Mouse (Mus musculus): ENCODE results near the gene St6galnac4.
A peak's percentile ranks its signal among the peaks of the same experiment; 100 is the strongest.

The St6galnac4 gene

DNA sequence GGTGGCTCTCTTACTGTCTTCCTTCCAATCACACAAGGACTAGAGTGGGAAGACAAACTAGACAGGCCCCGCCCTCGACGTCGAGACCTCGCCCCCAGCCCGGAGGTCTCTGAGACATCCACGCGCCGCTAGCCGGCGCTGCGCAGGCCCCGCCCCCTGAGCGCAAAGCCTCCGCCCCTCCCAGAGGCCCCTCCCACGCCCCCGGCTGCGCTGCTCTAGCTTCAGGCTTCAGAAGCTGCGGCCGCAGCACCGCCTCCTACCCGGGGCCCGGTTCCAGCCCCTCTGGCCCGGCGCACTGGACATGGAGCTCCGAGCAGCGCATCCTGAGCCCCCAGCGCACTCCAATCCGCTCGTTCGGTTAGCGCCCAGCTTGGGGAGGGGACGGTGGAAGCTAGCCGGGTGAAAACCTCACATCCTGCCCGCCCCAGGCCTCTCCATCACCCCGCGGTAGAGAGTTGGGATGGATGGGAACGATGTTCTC, at the start of gene St6galnac4:
Gene St6galnac4 (plus strand): TSS at position 225 of the 481 bp plus-strand sequence.
- peak; percentile 88 for DNase-seq

DNA sequence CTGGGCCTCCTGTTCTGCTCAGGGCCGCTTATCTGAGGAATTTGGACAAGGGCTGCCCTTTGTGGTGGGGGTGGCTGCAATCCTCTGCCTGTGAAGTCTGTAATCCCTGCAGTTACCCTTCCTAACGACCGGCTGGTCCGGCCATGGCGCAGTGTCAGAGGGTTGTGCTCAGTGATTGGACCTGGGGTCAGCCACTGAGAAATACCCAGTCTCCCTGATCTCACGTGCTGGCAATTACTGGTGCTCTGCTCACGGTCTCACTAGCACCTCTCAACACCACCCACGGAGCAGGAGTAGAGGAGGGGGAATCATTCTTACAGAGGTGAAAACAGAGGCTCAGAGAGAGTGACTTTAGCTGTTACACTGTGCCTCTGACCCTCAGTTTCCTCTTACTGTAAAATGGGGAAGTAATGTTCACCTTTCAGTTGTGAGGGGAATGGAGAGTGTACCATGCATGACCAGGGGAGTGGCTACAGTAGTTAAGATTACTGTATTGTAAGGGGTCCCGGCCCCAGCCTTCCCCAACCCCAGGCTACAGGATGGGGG, 49.5 kb upstream of the St6galnac4 start:
- DNase-seq: no peak

DNA sequence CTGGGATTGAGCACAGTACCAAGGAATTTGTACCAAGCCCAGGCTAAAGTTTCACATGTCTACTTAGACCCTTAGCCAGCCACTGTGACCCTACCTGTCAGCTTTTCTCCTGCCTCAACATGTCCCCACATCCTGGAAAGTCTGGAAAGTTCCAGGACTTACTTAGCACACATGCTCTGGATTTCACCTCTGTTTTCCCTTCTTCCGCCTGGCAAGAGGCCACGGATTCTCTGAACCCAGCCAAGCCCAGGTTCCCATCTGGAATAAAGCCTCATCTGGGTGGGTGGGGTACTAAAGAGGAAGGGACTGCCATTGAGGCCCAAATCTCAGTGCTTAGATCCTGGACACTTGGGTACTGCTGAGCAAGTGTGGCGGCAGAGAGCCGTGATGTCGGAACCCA, 49.0 kb upstream of the St6galnac4 start:
- no peak for DNase-seq

- DNase-seq: no peak
Observed at GRCm38 (mm10) chr2:32538461-32538860, 48.4 kb upstream of the St6galnac4 start.

- DNase-seq: no peak
Observed at GRCm38 (mm10) chr2:32539452-32539981, 47.4 kb upstream of the St6galnac4 start.

GRCm38 (mm10) chr2:32541333-32541908, 45.5 kb upstream of the St6galnac4 start:
- DNase-seq: no peak

GRCm38 (mm10) chr2:32541986-32542573, 44.8 kb upstream of the St6galnac4 start:
- DNase-seq: no peak

- no peak for DNase-seq
Observed at GRCm38 (mm10) chr2:32543031-32543449, 43.9 kb upstream of the St6galnac4 start.

DNA sequence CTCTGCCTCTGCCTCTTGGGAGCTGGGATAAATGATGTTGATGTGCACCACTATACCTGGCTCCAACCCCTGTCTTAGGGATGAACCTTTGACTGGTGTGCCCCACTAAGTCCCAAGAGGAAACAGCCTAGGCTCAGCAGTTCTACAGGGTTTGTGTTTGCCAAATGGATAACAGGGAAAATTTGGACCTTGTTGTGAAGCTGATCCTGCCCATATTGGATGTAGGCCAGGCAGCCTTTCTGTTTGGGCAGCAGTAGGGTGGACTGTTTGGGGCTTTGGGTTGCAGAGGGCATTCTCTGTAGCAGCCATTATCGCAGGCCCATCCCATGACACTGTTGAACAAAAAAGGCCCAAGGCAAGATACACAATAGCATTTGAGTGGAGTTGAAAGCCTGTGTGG, 39.9 kb upstream of the St6galnac4 start:
- no peak for DNase-seq

- no peak for DNase-seq
Observed at GRCm38 (mm10) chr2:32547380-32547779, 39.5 kb upstream of the St6galnac4 start.

- no peak for DNase-seq
Observed at GRCm38 (mm10) chr2:32547964-32548739, 38.7 kb upstream of the St6galnac4 start.

GRCm38 (mm10) chr2:32549171-32549570, 37.7 kb upstream of the St6galnac4 start:
- DNase-seq: no peak

DNA sequence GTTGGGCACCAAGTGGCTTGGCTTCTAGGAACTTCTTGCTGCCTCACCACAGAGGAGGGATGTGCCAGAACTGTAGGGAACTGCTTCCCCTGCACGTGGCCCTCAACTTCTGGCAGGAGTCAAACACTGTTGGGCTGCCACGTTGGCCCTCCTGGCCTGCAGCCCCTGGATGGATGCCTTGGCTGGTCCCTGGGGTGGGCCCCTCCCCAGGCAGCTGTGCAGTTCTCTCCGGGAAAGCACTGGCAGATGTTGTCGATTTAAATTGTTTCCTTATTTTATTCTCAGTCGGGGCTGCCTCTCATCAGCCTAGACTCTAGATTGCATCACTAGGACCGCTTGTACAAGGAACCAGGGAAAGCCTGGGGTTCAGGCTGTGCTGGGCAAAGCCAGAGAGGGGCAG, 37.1 kb upstream of the St6galnac4 start:
- DNase-seq: no peak

GRCm38 (mm10) chr2:32551236-32551635, 35.7 kb upstream of the St6galnac4 start:
- no peak for DNase-seq

- DNase-seq: no peak
Observed at GRCm38 (mm10) chr2:32553592-32554148, 33.2 kb upstream of the St6galnac4 start.

- DNase-seq: no peak
Observed at GRCm38 (mm10) chr2:32555484-32555883, 31.4 kb upstream of the St6galnac4 start.

DNA sequence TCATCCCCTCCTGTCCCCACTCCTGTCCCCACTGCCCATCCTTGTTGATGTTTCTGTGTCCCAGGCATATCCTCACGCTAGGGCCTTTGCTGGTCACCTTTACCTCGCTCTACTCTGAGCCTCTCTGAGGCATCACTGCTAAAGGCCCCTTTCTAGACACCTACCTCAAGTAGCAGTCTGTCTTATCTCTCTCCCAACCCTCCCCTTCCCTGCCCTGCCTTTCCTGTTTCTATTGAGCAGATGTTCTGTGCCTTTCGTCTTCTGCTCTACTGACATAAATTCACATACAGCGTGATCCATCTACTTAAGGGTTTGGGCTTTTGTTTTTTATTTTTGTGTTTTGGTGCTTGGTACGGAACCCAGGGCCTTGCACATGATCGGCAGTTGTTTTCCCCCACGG, 30.9 kb upstream of the St6galnac4 start:
- no peak for DNase-seq

GRCm38 (mm10) chr2:32559570-32559969, 27.3 kb upstream of the St6galnac4 start:
- DNase-seq: no peak

GRCm38 (mm10) chr2:32566536-32567063, 20.3 kb upstream of the St6galnac4 start:
- peak; percentile 53 for DNase-seq

GRCm38 (mm10) chr2:32568149-32568548, 18.7 kb upstream of the St6galnac4 start:
- no peak for DNase-seq

DNA sequence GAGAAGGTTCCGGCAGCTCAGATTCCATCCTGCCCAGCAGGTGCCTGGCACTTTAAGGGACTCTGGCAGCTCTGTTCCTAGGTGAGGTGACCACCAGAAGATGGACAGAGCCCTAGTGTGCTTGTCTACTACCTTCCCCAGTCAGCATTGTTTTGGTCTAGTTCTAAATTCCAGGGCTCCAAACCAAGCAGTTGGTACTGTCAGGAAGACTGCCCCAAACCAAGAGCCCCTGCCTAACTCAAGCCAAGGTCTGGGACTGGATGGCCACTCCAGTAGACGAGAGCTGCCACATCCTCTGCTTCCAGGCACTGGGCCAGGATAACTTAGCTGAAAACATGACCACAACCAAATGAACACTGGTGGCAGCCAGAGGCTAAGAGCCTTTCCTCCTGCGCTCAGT, 18.0 kb upstream of the St6galnac4 start:
- DNase-seq: no peak

DNA sequence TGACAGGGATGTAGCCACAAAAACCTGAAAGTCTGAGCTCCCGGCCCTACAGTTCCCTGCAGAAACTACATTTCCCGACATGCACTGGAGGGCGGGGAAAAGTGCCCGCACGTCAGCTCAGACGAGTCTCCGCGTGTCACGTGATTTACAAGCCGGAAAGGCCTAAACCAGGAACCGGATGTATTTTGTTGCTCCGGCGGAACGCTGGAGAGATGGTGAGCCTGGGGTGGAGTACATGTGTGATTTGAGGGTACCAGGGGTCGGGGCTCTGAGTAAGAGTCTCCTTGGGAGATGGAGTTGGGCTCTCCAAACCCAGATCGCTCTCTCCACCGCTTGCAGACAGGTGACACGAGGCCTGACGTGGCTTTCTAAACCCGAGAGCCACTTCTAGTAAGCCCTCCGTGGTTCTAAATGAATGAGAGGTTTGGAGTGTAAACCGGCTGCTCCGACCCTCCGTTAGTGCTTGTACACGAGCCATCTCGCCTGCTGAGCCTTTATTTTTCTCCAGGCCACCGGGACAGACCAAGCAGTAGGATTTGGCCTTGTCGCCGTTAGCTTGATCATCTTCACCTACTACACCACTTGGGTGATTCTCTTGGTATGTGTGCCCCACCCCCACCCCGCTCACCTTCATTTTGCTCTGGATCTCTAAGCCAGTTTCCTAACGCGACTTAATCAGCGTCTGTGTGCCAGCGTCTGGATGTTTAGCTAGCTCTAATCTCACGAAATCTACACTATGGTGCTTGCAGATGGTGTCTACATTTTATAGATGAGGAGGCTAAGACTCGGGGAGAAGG, 16.0 kb upstream of the St6galnac4 start, which contains the start of gene Dpm2:
Gene Dpm2 (plus strand): TSS at position 161 of the 797 bp plus-strand sequence.
- peak; percentile 83 for DNase-seq

Measured in right cerebral cortex, postnatal 4 days (tissue).